Mouse (Mus musculus) CH12.LX (cell line): Measurements from ENCODE around the gene Gm13889. TPM values are rescaled to one million over a fixed set of nuclear protein-coding genes. Genes with fewer than 3 reads are reported as not detected.

ENCODE experiments used
- DNase-seq: peaks from one replicate; pipeline ENCODE4 v3.0.0-alpha.2; 2013; ENCODE audit errors: extremely low read depth
- H3K27ac ChIP-seq: 2 replicates; pipeline ENCODE4 v1.5.1; 2012; ENCODE audit warnings: low read depth, mild to moderate bottlenecking, control low read depth, moderate library complexity; ENCODE audit not compliant: insufficient read depth
- H3K27me3 ChIP-seq: replicated peaks from 2 replicates; pipeline ENCODE3; 2012; ENCODE audit warnings: inconsistent platforms
- H3K36me3 ChIP-seq, 2 experiments: replicated peaks in 1 of 2; 2 replicates each; pipeline versions ENCODE3 to v1.6.1; 2012; ENCODE audit warnings: inconsistent platforms in 1 of 2, low read length in 1 of 2, mild to moderate bottlenecking in 1 of 2, mixed read lengths in 1 of 2, moderate library complexity in 1 of 2; ENCODE audit not compliant: control insufficient read depth in 1 of 2, insufficient read depth in 1 of 2
- H3K4me1 ChIP-seq, 2 experiments: 2 replicates each; pipeline ENCODE4 v1.6.1; 2012; ENCODE audit warnings: inconsistent platforms in 1 of 2, moderate library complexity in 1 of 2; ENCODE audit not compliant: insufficient read depth in 2 of 2, control insufficient read depth in 1 of 2
- H3K4me2 ChIP-seq: 2 replicates; pipeline ENCODE4 v1.6.1; 2012; ENCODE audit warnings: low read depth, mild to moderate bottlenecking, control low read depth; ENCODE audit not compliant: poor library complexity, insufficient read depth, severe bottlenecking
- H3K4me3 ChIP-seq, 3 experiments: fragments of 150-350 bp in 1 of 3; sonication (generic) in 1 of 3; replicated peaks in 1 of 3; 2 replicates each; pipeline versions ENCODE3 to v1.5.1; 2011 to 2012; ENCODE audit warnings: low read depth in 2 of 3, low read length in 2 of 3, mild to moderate bottlenecking in 2 of 3, moderate library complexity in 2 of 3, control low read depth in 1 of 3, improper control_type of control experiment in 1 of 3, inconsistent platforms in 1 of 3, mixed read lengths in 1 of 3; ENCODE audit not compliant: poor library complexity in 1 of 3
- H3K79me2 ChIP-seq: replicated peaks from 2 replicates; pipeline ENCODE4 v1.6.1; 2012; ENCODE audit warnings: mild to moderate bottlenecking, moderate library complexity; ENCODE audit not compliant: control insufficient read depth, poor library complexity, insufficient read depth, severe bottlenecking; ENCODE audit errors: extremely low read depth
- H3K9ac ChIP-seq: 2 replicates; pipeline ENCODE4 v1.6.1; 2012; ENCODE audit warnings: low read depth, mild to moderate bottlenecking, control low read depth, moderate library complexity; ENCODE audit not compliant: insufficient read depth
- H3K9me3 ChIP-seq: replicated peaks from 2 replicates; pipeline ENCODE3; 2012; ENCODE audit warnings: low read length, inconsistent platforms, mixed read lengths
- BHLHE40 ChIP-seq: IDR thresholded peaks from 2 replicates; pipeline ENCODE4 v1.6.1; 2011; ENCODE audit warnings: mild to moderate bottlenecking, low read depth, low read length, improper control_type of control experiment
- CHD1 ChIP-seq: IDR thresholded peaks from 2 replicates; pipeline ENCODE4 v1.6.1; 2012; ENCODE audit warnings: low read depth, low read length, improper control_type of control experiment, inconsistent platforms
- ELF1 ChIP-seq: IDR thresholded peaks from 2 replicates; pipeline ENCODE4 v1.6.1; 2014; ENCODE audit warnings: low read depth, mild to moderate bottlenecking, inconsistent platforms, low read length, improper control_type of control experiment
- HCFC1 ChIP-seq: IDR thresholded peaks from 2 replicates; pipeline ENCODE4 v1.6.1; 2012; ENCODE audit warnings: low read depth, mild to moderate bottlenecking, inconsistent platforms, low read length, improper control_type of control experiment
- IRF4 ChIP-seq: IDR thresholded peaks from 2 replicates; pipeline ENCODE4 v1.6.1; 2014; ENCODE audit warnings: low read depth, mild to moderate bottlenecking, inconsistent platforms, low read length, improper control_type of control experiment
- JUN ChIP-seq: IDR thresholded peaks from 2 replicates; pipeline ENCODE4 v1.6.1; 2011; ENCODE audit warnings: low read depth, mild to moderate bottlenecking, low read length, improper control_type of control experiment, moderate library complexity; ENCODE audit not compliant: insufficient read depth
- JUND ChIP-seq: conservative IDR thresholded peaks from 2 replicates; pipeline ENCODE4 v1.6.1; 2011; ENCODE audit warnings: low read depth, low read length, improper control_type of control experiment
- KAT2A ChIP-seq: IDR thresholded peaks from 2 replicates; pipeline ENCODE4 v1.6.1; 2012; ENCODE audit warnings: low read length, improper control_type of control experiment, inconsistent platforms; ENCODE audit not compliant: insufficient replicate concordance
- MAZ ChIP-seq: IDR thresholded peaks from 2 replicates; pipeline ENCODE4 v1.6.1; 2012; ENCODE audit warnings: low read depth, mild to moderate bottlenecking, inconsistent platforms, low read length, improper control_type of control experiment, moderate library complexity
- NELFE ChIP-seq: IDR thresholded peaks from 2 replicates; pipeline ENCODE4 v1.6.1; 2011; ENCODE audit warnings: low read depth, low read length, improper control_type of control experiment
- POLR2A ChIP-seq: IDR thresholded peaks from 2 replicates; pipeline ENCODE4 v1.6.1; 2011; ENCODE audit warnings: low read depth, mild to moderate bottlenecking, improper control_type of control experiment, low read length
- SIN3A ChIP-seq: IDR thresholded peaks from 2 replicates; pipeline ENCODE4 v1.6.1; 2012; ENCODE audit warnings: low read length, improper control_type of control experiment, inconsistent platforms
- SMC3 ChIP-seq: IDR thresholded peaks from 2 replicates; pipeline ENCODE4 v1.6.1; 2011; ENCODE audit warnings: low read depth, low read length, improper control_type of control experiment
- TBP ChIP-seq: conservative IDR thresholded peaks from 2 replicates; pipeline ENCODE4 v1.6.1; 2011; ENCODE audit warnings: low read depth, low read length, improper control_type of control experiment
- TCF12 ChIP-seq: IDR thresholded peaks from 2 replicates; pipeline ENCODE4 v1.6.1; 2014; ENCODE audit warnings: low read depth, mild to moderate bottlenecking, inconsistent platforms, low read length, improper control_type of control experiment
- UBTF ChIP-seq: IDR thresholded peaks from 2 replicates; pipeline ENCODE4 v1.6.1; 2012; ENCODE audit warnings: low read depth, mild to moderate bottlenecking, inconsistent platforms, low read length, improper control_type of control experiment, moderate library complexity
- USF1 ChIP-seq: IDR thresholded peaks from 2 replicates; pipeline ENCODE4 v1.6.1; 2014; ENCODE audit warnings: low read depth, mild to moderate bottlenecking, inconsistent platforms, low read length, improper control_type of control experiment
- USF2 ChIP-seq: conservative IDR thresholded peaks from 2 replicates; pipeline ENCODE4 v1.6.1; 2011; ENCODE audit warnings: low read depth, low read length, improper control_type of control experiment
- ZC3H11A ChIP-seq: IDR thresholded peaks from 2 replicates; pipeline ENCODE4 v1.6.1; 2012; ENCODE audit warnings: low read depth, mild to moderate bottlenecking, inconsistent platforms, low read length, improper control_type of control experiment
- ZKSCAN1 ChIP-seq: IDR thresholded peaks from 2 replicates; pipeline ENCODE4 v1.6.1; 2012; ENCODE audit warnings: low read depth, inconsistent platforms, low read length, improper control_type of control experiment, borderline replicate concordance
- dilution Hi-C: fragments of 300-500 bp; cut with MboI; formaldehyde crosslinking; loops from 2 replicates; pipeline ENCODE4 v1.14.3; 2020; ENCODE audit warnings: low sequenced_read_pairs; ENCODE audit not compliant: extremely low pct_unique_long_range_greater_than_20kb, extremely low pct_ligation_motif_present
- in situ Hi-C: fragments of 300-500 bp; cut with MboI; formaldehyde crosslinking; loops from 3 replicates; pipeline ENCODE4 v1.14.3; 2019; ENCODE audit warnings: low sequenced_read_pairs, low pct_ligation_motif_present, low pct_unique_long_range_greater_than_20kb, mixed read lengths
- polyA plus RNA-seq: library from polyadenylated mRNA; unstranded; fragments of >175 nt; gene quantifications from 2 replicates; pipeline ENCODE4 v1.2.1, GENCODE M21; 2012; ENCODE audit warnings: low read depth; ENCODE audit not compliant: insufficient read length
- total RNA-seq, 2 experiments: library from RNA; depleted of rRNA; stranded (reverse); fragments of 300-350 nt in 1 of 2; fragments of >200 nt in 1 of 2; gene quantifications; 2 replicates each; pipeline ENCODE4 v1.2.3; 2012 to 2014

The Gm13889 gene
- total and polyA plus RNA-seq, 3 experiments = not detected

DNA sequence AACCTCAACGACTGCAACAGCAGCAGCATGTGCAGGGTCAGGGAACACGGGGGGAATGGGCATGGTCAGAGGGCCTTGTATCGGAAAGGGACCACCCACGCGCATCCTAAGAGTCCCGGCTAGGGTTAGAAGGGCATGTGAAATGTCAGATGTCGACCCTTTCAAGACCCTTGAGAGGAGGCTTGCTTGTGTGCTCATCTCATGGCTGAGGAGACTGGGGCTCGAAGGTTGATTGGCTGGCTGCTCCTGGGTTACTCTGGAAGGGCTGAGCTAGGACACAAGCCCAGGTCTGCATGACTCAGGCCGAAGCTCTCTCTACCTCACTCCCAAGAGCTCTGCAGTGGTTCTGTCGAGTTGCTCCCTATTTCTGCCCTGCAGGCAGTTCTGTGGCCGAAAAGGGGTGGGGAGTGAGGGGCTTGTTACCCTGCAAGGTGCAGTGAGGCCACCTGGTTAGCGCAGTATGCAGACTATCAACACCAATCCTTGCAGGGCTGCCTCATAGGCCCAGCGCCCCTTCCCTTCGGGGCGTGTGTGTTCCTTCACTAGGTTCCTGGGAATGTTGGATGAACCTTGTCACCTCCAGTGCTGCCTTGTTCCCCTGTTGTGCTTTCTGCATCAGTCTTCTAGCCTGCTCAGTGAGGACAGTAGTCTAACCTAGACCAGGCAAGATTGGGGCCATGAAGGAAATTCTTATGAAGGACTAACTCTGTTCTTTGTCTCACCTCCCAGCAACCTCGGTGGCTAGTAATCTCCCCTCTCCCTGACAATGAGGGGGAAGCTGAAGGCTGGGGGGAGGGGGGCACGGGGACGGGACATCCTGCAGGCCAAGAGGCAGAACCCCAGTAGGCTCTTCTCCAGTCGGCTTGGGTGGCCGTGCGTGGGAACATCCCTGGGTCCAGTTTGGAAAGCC lies 18.8 kb upstream of the Gm13889 start:
- dilution Hi-C loops = no loop called here
- Histone ChIP-seq H3K9me3 (no peaks in the 10 kb centered on the region), H3K4me3 (peak overlapping the region in 2 of 3 experiments; percentile 16 to 35), H3K9ac (no peak overlapping the region), H3K27me3 (no peaks in the 10 kb centered on the region), H3K27ac (no peak overlapping the region), H3K4me1 (peaks cover 13 to 26% of the 10 kb centered on the region in 2 experiments), H3K79me2 (no peaks in the 10 kb centered on the region), H3K36me3 (peaks cover 3 to 30% of the 10 kb centered on the region in 2 experiments), H3K4me2 (0 out of 2 replicates have a peak overlapping the region, but pooled peaks have one; percentile 19)
- in situ Hi-C loops = no loop called here
- TF ChIP-seq ELF1 = no peak
- TF ChIP-seq USF2 = no peak
- TF ChIP-seq MAZ = no peak
- no peak for TF ChIP-seq ZKSCAN1
- TF ChIP-seq TBP = no peak
- TF ChIP-seq JUN = no peak
- TF ChIP-seq KAT2A = no peak
- no peak for TF ChIP-seq JUND
- no peak for DNase-seq

DNA sequence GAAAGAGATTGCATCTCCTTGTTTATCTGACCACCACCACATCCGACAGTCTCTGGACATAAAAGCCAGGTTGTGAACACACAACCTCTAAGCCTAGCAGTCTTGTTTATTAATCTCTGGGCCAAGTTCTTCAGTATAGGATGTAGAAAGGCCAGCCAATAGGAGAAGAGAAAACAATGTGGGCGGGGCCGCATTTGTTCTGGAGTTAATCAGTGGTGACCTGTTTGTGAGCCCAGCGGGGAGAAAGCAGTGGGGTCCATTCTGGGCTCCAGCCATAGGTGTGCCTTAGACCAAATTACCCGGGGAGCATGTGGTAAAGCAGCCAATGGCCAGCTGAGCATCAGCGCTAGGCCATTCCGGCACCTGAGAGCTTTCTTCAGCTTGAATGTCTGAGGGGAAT lies 18.0 kb upstream of the Gm13889 start:
- Histone ChIP-seq H3K27me3 (no peaks in the 10 kb centered on the region), H3K27ac (no peak overlapping the region), H3K4me1 (peaks cover 13 to 26% of the 10 kb centered on the region in 2 experiments), H3K4me3 (no peak overlapping the region), H3K36me3 (peaks cover 0 to 22% of the 10 kb centered on the region in 2 experiments), H3K9me3 (no peaks in the 10 kb centered on the region), H3K79me2 (no peaks in the 10 kb centered on the region)
- in situ Hi-C loops = no loop called here
- DNase-seq = no peak
- TF ChIP-seq ZC3H11A (no peak), USF2 (no peak), NELFE (no peak), JUN (no peak), CHD1 (no peak), SIN3A (no peak), TCF12 (no peak), UBTF (no peak), SMC3 (no peak), IRF4 (no peak), USF1 (no peak), BHLHE40 (no peak), JUND (no peak), POLR2A (no peak), HCFC1 (no peak)
- TF ChIP-seq, all 38 proteins: peak for 0
- no peak overlapping the region for H3K9ac ChIP-seq
- dilution Hi-C loops = no loop called here
- H3K4me2 ChIP-seq = no peak overlapping the region
